Mouse (Mus musculus): ENCODE data around the gene Pak1ip1.
A peak's percentile ranks its signal among the peaks of the same experiment; 100 is the strongest.

Pak1ip1 gene

GRCm38 (mm10) chr13:41000926-41001639 is at the start of gene Pak1ip1:
Gene Pak1ip1, plus strand, starts transcription at chr13:41001023.
- peaks cover 45% of the 10 kb centered on the region for H3K4me1 ChIP-seq (replicated peaks; ENCODE audit: low read depth, low read length)
- peaks cover 37% of the 10 kb centered on the region for H3K36me3 ChIP-seq (ENCODE audit: insufficient read depth, low read length)
- TF ChIP-seq NANOG (IDR thresholded peaks at IDR 0.05; ENCODE audit: borderline replicate concordance, low read length) (no peak), POU5F1 (IDR thresholded peaks at IDR 0.05; ENCODE audit: borderline replicate concordance, low read length) (no peak), CTCF (conservative IDR thresholded peaks at IDR 0.05; ENCODE audit: low read length) (no peak)
- no peaks in the 10 kb centered on the region for H3K9me3 ChIP-seq (ENCODE audit: low read length)
- no peaks in the 10 kb centered on the region for H3K27me3 ChIP-seq (ENCODE audit: insufficient read depth, low read length)
- peak within 1 kb of the TSS; percentile 100 for H3K4me3 ChIP-seq (replicated peaks; ENCODE audit: low read length)

DNA sequence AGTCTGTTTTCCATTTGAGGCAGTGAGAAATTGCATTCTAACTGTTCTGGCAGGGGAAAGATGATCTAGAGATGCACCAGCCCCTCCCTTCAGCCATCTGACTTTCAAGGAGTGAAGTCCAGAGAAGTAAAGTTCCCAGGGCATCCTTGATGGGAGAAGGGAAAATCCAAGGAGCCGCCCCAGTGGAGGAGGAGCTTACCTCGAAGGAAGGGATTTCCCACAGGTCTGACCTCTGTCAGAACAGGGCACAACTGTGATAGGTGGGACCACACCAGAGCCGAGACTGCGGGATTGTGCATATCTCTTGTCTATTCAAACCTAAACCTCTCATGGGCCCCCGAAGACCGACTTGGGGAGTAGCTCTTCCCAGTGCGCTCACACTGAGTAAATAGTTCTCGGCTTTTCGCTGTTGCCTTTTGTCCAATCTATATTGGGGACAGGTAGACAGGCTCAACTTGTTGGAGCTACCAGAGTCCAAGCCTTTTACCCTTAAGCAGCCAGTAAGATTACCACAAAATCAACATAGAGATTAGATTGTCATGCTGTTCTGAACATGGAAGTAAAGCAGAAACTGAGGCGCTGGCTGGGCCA is 49.3 kb upstream of the Pak1ip1 start:
- H3K27me3 ChIP-seq (ENCODE audit: insufficient read depth, low read length): no peaks in the 10 kb centered on the region

GRCm38 (mm10) chr13:40953231-40953630 is 47.6 kb upstream of the Pak1ip1 start:
- Histone ChIP-seq H3K4me1 (replicated peaks; ENCODE audit: low read depth, low read length) (peaks cover 56% of the 10 kb centered on the region), H3K27me3 (ENCODE audit: insufficient read depth, low read length) (no peaks in the 10 kb centered on the region), H3K9me3 (ENCODE audit: low read length) (no peaks in the 10 kb centered on the region), H3K4me3 (replicated peaks; ENCODE audit: low read length) (no peak overlapping the region), H3K36me3 (ENCODE audit: insufficient read depth, low read length) (peaks cover 65% of the 10 kb centered on the region)
- TF ChIP-seq POU5F1 (IDR thresholded peaks at IDR 0.05; ENCODE audit: borderline replicate concordance, low read length): no peak
- TF ChIP-seq CTCF (conservative IDR thresholded peaks at IDR 0.05; ENCODE audit: low read length): no peak
- no peak for TF ChIP-seq NANOG (IDR thresholded peaks at IDR 0.05; ENCODE audit: borderline replicate concordance, low read length)

More for the DNA sequence above, 49.3 kb upstream of the Pak1ip1 start:
- H3K4me1 ChIP-seq (replicated peaks; ENCODE audit: low read depth, low read length): peaks cover 69% of the 10 kb centered on the region
- H3K36me3 ChIP-seq (ENCODE audit: insufficient read depth, low read length): peaks cover 47% of the 10 kb centered on the region
- H3K4me3 ChIP-seq (replicated peaks; ENCODE audit: low read length): peak overlapping the region; percentile 57
- TF ChIP-seq CTCF (conservative IDR thresholded peaks at IDR 0.05; ENCODE audit: low read length) (no peak), POU5F1 (IDR thresholded peaks at IDR 0.05; ENCODE audit: borderline replicate concordance, low read length) (no peak), NANOG (IDR thresholded peaks at IDR 0.05; ENCODE audit: borderline replicate concordance, low read length) (no peak)
- no peaks in the 10 kb centered on the region for H3K9me3 ChIP-seq (ENCODE audit: low read length)

DNA sequence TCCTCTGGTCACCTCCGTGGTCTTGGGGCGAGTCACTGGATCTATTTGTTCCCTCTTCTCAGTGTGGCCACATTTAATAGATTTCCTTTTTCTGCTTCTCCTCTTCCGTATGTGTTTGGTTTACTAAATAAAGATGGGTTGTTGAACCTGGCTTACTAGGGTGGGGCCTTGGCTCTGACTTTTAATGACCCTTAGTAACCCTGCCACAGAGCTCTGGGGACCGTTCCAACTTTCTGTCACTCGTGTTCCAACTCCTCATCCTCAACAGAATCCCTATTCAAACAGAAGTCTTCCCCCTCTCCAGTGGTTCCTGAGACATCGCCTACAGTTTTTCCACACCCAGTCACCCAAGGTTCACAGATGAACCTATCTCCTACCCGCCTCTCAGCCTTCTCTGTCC is 45.0 kb upstream of the Pak1ip1 start:
- H3K4me1 ChIP-seq (replicated peaks; ENCODE audit: low read depth, low read length): peaks cover 38% of the 10 kb centered on the region
- H3K9me3 ChIP-seq (ENCODE audit: low read length): no peaks in the 10 kb centered on the region
- no peak for TF ChIP-seq NANOG (IDR thresholded peaks at IDR 0.05; ENCODE audit: borderline replicate concordance, low read length)
- TF ChIP-seq POU5F1 (IDR thresholded peaks at IDR 0.05; ENCODE audit: borderline replicate concordance, low read length): no peak
- no peak for TF ChIP-seq CTCF (conservative IDR thresholded peaks at IDR 0.05; ENCODE audit: low read length)
- no peak overlapping the region for H3K4me3 ChIP-seq (replicated peaks; ENCODE audit: low read length)
- no peaks in the 10 kb centered on the region for H3K27me3 ChIP-seq (ENCODE audit: insufficient read depth, low read length)
- peaks cover 83% of the 10 kb centered on the region for H3K36me3 ChIP-seq (ENCODE audit: insufficient read depth, low read length)

DNA sequence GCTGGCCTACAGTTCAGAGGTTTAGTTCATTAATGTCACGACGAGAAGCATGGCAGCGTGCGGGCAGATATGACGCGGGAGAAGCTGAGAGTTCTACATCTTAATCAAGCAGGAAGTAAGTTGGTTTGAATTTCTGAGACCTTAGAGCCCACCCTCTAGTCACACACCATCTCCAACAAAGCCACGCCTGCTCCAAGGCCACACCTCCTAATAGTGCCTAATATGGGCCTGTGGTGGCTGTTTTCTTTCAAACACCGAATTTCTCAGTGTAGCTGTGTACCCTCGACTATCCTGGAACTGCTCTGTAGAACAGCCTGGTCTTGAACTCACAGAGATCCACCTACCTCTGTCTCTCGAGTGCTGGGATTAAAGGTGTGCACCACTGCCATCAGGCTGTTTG is 33.2 kb upstream of the Pak1ip1 start:
- TF ChIP-seq POU5F1 (IDR thresholded peaks at IDR 0.05; ENCODE audit: borderline replicate concordance, low read length) (no peak), CTCF (conservative IDR thresholded peaks at IDR 0.05; ENCODE audit: low read length) (no peak), NANOG (IDR thresholded peaks at IDR 0.05; ENCODE audit: borderline replicate concordance, low read length) (no peak)

DNA sequence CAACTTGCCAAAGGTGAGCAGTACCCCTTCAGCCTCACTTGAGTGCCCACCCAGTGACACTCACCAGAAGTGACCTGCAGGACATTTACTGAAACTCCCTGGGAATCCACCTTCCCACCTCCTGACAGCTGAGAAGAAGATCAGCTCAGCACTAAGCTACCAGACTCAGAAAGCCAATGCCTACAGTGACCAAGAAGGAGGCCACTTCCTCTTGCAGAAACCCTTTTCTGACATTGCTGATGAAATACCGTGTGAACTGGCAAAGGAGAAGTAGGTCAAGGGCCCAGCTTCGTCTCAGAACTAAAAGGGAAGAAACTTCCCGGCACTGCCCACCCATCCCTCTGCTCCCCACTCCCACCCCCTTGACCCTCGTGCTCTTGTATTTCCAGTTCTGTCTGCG is 32.3 kb upstream of the Pak1ip1 start:
- no peak for TF ChIP-seq CTCF (conservative IDR thresholded peaks at IDR 0.05; ENCODE audit: low read length)
- no peak for TF ChIP-seq NANOG (IDR thresholded peaks at IDR 0.05; ENCODE audit: borderline replicate concordance, low read length)
- no peak for TF ChIP-seq POU5F1 (IDR thresholded peaks at IDR 0.05; ENCODE audit: borderline replicate concordance, low read length)
- Histone ChIP-seq H3K4me3 (replicated peaks; ENCODE audit: low read length) (no peak overlapping the region), H3K36me3 (ENCODE audit: insufficient read depth, low read length) (no peaks in the 10 kb centered on the region), H3K9me3 (ENCODE audit: low read length) (peaks cover 4% of the 10 kb centered on the region; the same call in 1 of the 2 replicates), H3K4me1 (replicated peaks; ENCODE audit: low read depth, low read length) (peaks cover 66% of the 10 kb centered on the region), H3K27me3 (ENCODE audit: insufficient read depth, low read length) (no peaks in the 10 kb centered on the region)

More for the DNA sequence above, 33.2 kb upstream of the Pak1ip1 start:
- H3K9me3 ChIP-seq (ENCODE audit: low read length): no peaks in the 10 kb centered on the region
- H3K36me3 ChIP-seq (ENCODE audit: insufficient read depth, low read length): no peaks in the 10 kb centered on the region
- H3K4me1 ChIP-seq (replicated peaks; ENCODE audit: low read depth, low read length): peaks cover 58% of the 10 kb centered on the region
- H3K4me3 ChIP-seq (replicated peaks; ENCODE audit: low read length): no peak overlapping the region
- H3K27me3 ChIP-seq (ENCODE audit: insufficient read depth, low read length): no peaks in the 10 kb centered on the region

GRCm38 (mm10) chr13:40969761-40970390 is 30.9 kb upstream of the Pak1ip1 start:
- Histone ChIP-seq H3K4me1 (replicated peaks; ENCODE audit: low read depth, low read length) (peaks cover 66% of the 10 kb centered on the region), H3K9me3 (ENCODE audit: low read length) (peaks cover 5% of the 10 kb centered on the region; the same call in 1 of the 2 replicates), H3K27me3 (ENCODE audit: insufficient read depth, low read length) (no peaks in the 10 kb centered on the region), H3K36me3 (ENCODE audit: insufficient read depth, low read length) (no peaks in the 10 kb centered on the region), H3K4me3 (replicated peaks; ENCODE audit: low read length) (no peak overlapping the region)
- TF ChIP-seq CTCF (conservative IDR thresholded peaks at IDR 0.05; ENCODE audit: low read length) (no peak), POU5F1 (IDR thresholded peaks at IDR 0.05; ENCODE audit: borderline replicate concordance, low read length) (no peak), NANOG (IDR thresholded peaks at IDR 0.05; ENCODE audit: borderline replicate concordance, low read length) (no peak)

DNA sequence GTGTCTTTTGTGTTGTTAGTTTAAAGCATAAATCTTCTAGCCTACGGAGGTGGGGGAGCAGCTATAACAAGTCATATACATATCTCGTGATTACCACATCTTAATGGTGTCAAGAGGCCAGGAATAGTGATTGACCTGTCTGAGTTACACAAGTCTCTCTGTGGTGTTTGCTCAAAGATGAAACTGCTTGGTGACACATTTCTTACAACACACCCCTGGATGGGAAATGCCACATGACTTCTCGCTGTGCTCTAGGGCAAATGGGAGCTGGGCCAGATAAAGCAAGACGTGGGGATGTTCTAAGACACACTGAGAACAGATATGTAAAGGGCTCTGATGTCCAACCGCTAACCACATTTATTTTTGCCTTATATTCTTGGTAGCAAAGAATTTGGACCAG is 29.6 kb upstream of the Pak1ip1 start:
- H3K9me3 ChIP-seq (ENCODE audit: low read length): peaks cover 5% of the 10 kb centered on the region; the same call in 1 of the 2 replicates
- H3K4me1 ChIP-seq (replicated peaks; ENCODE audit: low read depth, low read length): peaks cover 59% of the 10 kb centered on the region
- no peaks in the 10 kb centered on the region for H3K36me3 ChIP-seq (ENCODE audit: insufficient read depth, low read length)
- no peak overlapping the region for H3K4me3 ChIP-seq (replicated peaks; ENCODE audit: low read length)
- TF ChIP-seq POU5F1 (IDR thresholded peaks at IDR 0.05; ENCODE audit: borderline replicate concordance, low read length) (no peak), NANOG (IDR thresholded peaks at IDR 0.05; ENCODE audit: borderline replicate concordance, low read length) (no peak), CTCF (conservative IDR thresholded peaks at IDR 0.05; ENCODE audit: low read length) (no peak)
- H3K27me3 ChIP-seq (ENCODE audit: insufficient read depth, low read length): no peaks in the 10 kb centered on the region

All from E14TG2a.4 (cell line).